Mouse (Mus musculus): ENCODE data around the gene Ddr1.

Gene Ddr1

GRCm38 (mm10) chr17:35703751-35704271 is 610 bp downstream of the Ddr1 start:
- no peaks in the 10 kb centered on the region; the same call in 1 of the 2 replicates for H3K27me3 ChIP-seq (ENCODE audit: control insufficient read depth, insufficient read depth, low read length, poor library complexity, severe bottlenecking)
- no peaks in the 10 kb centered on the region for H3K36me3 ChIP-seq (ENCODE audit: control insufficient read depth, insufficient read depth, low read length, poor library complexity, severe bottlenecking)
- no peak for DNase-seq (ENCODE audit: low read depth, low spot score)

DNA sequence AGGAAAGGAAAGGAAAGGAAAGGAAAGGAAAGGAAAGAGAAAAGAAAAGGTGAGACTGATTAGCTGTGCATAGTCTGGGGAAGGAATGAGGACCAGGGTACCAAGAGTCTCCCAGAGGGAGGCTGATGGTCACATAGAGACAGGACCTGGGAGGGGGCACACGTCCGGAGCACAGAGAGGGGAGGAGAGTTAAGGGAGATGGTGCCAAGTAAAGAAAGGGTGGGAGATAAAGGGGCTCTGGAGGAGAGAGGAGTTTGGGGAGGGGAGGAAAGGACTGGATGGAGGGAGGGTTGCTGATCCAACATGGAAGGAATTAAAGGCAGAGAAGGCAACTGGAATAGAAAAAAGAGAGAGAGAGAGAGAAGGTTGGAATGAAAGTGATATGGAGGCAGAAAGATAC is 1.4 kb downstream of the Ddr1 start:
- H3K27me3 ChIP-seq (ENCODE audit: control insufficient read depth, insufficient read depth, low read length, poor library complexity, severe bottlenecking): no peaks in the 10 kb centered on the region; the same call in 1 of the 2 replicates
- no peak for DNase-seq (ENCODE audit: low read depth, low spot score)
- H3K36me3 ChIP-seq (ENCODE audit: control insufficient read depth, insufficient read depth, low read length, poor library complexity, severe bottlenecking): no peaks in the 10 kb centered on the region

DNA sequence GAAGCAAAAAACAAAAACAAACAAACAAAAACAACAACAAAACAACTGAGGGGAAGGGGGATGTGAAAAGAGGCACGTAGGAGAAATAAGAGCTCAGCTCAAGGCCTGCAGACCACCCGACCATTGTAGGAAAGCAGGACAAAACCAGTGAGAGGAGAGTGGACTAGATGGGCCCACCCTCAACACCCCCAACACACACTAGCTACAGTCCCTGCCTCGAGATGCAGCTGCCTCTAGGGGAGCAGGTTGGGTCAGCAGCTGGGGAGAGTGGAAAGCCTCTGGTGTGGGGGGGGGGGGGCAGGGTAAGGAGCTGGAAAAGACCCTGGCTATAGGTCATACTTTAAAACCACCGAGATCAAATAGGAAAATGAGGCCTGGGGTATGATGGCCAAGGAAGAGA is 1.8 kb downstream of the Ddr1 start:
- Histone ChIP-seq H3K27me3 (ENCODE audit: control insufficient read depth, insufficient read depth, low read length, poor library complexity, severe bottlenecking) (no peaks in the 10 kb centered on the region; the same call in 1 of the 2 replicates), H3K36me3 (ENCODE audit: control insufficient read depth, insufficient read depth, low read length, poor library complexity, severe bottlenecking) (no peaks in the 10 kb centered on the region)
- no peak for DNase-seq (ENCODE audit: low read depth, low spot score)

- Histone ChIP-seq H3K27me3 (ENCODE audit: control insufficient read depth, insufficient read depth, low read length, poor library complexity, severe bottlenecking) (no peaks in the 10 kb centered on the region; the same call in 1 of the 2 replicates), H3K36me3 (ENCODE audit: control insufficient read depth, insufficient read depth, low read length, poor library complexity, severe bottlenecking) (no peaks in the 10 kb centered on the region)
- DNase-seq (ENCODE audit: low read depth, low spot score): no peak
These were observed 2.4 kb downstream of the Ddr1 start for GRCm38 (mm10) chr17:35701978-35702461.

GRCm38 (mm10) chr17:35701203-35701977 is 3.0 kb downstream of the Ddr1 start:
- Histone ChIP-seq H3K36me3 (ENCODE audit: control insufficient read depth, insufficient read depth, low read length, poor library complexity, severe bottlenecking) (no peaks in the 10 kb centered on the region), H3K27me3 (ENCODE audit: control insufficient read depth, insufficient read depth, low read length, poor library complexity, severe bottlenecking) (no peaks in the 10 kb centered on the region; the same call in 1 of the 2 replicates)
- DNase-seq (ENCODE audit: low read depth, low spot score): no peak

- Histone ChIP-seq H3K36me3 (ENCODE audit: control insufficient read depth, insufficient read depth, low read length, poor library complexity, severe bottlenecking) (no peaks in the 10 kb centered on the region), H3K27me3 (ENCODE audit: control insufficient read depth, insufficient read depth, low read length, poor library complexity, severe bottlenecking) (no peaks in the 10 kb centered on the region; the same call in 1 of the 2 replicates)
- no peak for DNase-seq (ENCODE audit: low read depth, low spot score)
These were observed 4.0 kb downstream of the Ddr1 start for GRCm38 (mm10) chr17:35700371-35700961.

DNA sequence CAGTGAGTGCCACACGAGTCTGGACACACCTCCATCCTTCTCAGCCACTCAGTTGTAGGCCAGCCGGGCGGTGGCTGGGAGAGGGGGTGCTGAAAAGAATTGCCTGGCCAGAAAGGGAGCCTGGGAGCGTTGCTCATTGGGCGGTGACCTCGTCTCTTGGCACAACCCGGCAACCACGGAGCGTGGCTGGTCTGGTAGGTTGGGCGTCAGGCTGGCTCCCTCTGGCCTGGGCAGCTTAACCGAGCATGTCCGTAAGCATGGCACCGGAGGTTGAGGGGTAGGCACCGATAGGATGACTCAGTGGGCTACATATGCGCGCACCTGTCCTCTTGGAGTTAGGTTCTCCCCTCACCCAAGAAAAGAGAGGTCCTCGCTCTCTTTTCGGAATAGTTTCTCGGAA is 4.5 kb downstream of the Ddr1 start:
- Histone ChIP-seq H3K36me3 (ENCODE audit: control insufficient read depth, insufficient read depth, low read length, poor library complexity, severe bottlenecking) (no peaks in the 10 kb centered on the region), H3K27me3 (ENCODE audit: control insufficient read depth, insufficient read depth, low read length, poor library complexity, severe bottlenecking) (no peaks in the 10 kb centered on the region; the same call in 1 of the 2 replicates)
- no peak for DNase-seq (ENCODE audit: low read depth, low spot score)

- Histone ChIP-seq H3K27me3 (ENCODE audit: control insufficient read depth, insufficient read depth, low read length, poor library complexity, severe bottlenecking) (no peaks in the 10 kb centered on the region; the same call in 1 of the 2 replicates), H3K36me3 (ENCODE audit: control insufficient read depth, insufficient read depth, low read length, poor library complexity, severe bottlenecking) (no peaks in the 10 kb centered on the region)
- DNase-seq (ENCODE audit: low read depth, low spot score): no peak
These were observed 5.9 kb downstream of the Ddr1 start for GRCm38 (mm10) chr17:35698501-35698883.

GRCm38 (mm10) chr17:35697759-35698500 is 6.5 kb downstream of the Ddr1 start:
- DNase-seq (ENCODE audit: low read depth, low spot score): no peak
- Histone ChIP-seq H3K27me3 (ENCODE audit: control insufficient read depth, insufficient read depth, low read length, poor library complexity, severe bottlenecking) (no peaks in the 10 kb centered on the region; the same call in 1 of the 2 replicates), H3K36me3 (ENCODE audit: control insufficient read depth, insufficient read depth, low read length, poor library complexity, severe bottlenecking) (no peaks in the 10 kb centered on the region)

DNA sequence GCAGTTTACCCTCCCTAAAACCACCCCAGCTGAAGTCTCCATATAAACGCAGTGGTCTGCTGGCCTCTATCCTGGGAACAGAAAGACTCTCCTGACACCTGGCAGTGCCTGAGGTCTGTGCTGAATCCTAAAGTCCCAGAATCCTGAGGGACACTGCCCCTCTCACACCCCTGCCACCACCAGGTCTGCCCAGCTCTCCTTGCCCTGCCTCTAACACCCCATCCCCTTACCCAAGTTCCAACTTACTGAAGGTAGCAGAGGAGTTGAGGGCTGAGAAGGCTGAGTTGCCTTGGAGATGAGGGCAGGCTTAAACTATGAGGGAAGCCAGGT is 7.0 kb downstream of the Ddr1 start:
- Histone ChIP-seq H3K36me3 (ENCODE audit: control insufficient read depth, insufficient read depth, low read length, poor library complexity, severe bottlenecking) (no peaks in the 10 kb centered on the region), H3K27me3 (ENCODE audit: control insufficient read depth, insufficient read depth, low read length, poor library complexity, severe bottlenecking) (no peaks in the 10 kb centered on the region; the same call in 1 of the 2 replicates)
- DNase-seq (ENCODE audit: low read depth, low spot score): no peak

DNA sequence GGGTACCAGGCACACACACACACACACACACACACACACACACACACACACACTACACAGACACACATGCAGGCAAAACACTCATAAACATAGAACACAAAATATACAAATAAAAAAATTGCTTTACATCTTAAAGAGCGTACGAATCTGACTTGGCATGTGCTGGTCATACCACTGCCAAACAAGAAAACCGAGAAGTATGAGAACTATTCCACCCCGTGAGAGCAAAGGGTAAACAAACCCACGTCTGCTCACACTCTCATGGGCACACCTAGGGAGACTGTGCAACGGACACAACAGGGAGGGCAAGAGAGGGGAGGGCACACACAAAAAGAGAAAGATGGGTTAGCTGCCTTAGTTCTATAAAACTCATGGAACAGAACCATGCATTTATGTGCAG is 7.7 kb downstream of the Ddr1 start:
- Histone ChIP-seq H3K27me3 (ENCODE audit: control insufficient read depth, insufficient read depth, low read length, poor library complexity, severe bottlenecking) (no peaks in the 10 kb centered on the region; the same call in 1 of the 2 replicates), H3K36me3 (ENCODE audit: control insufficient read depth, insufficient read depth, low read length, poor library complexity, severe bottlenecking) (no peaks in the 10 kb centered on the region)
- no peak for DNase-seq (ENCODE audit: low read depth, low spot score)

DNA sequence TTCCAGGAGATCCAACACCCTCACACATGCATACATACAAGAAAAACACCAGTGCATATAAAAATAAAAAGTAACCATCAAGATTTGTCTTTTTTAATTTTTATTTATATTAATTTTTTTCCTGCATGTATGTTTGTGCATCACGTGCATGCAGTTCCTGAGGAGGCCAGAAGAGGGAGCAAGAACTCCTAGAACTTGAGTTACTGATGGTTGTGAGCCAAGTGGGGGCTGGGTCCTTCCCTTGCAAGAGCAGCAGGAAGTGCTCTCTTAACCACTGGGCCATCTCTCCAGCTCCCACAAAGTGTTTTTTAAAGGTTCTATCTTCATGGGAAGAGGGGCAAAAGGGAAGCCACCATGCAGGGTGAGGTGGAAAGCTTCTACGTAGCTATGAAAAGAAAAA is 9.1 kb downstream of the Ddr1 start:
- DNase-seq (ENCODE audit: low read depth, low spot score): peak; percentile 24

DNA sequence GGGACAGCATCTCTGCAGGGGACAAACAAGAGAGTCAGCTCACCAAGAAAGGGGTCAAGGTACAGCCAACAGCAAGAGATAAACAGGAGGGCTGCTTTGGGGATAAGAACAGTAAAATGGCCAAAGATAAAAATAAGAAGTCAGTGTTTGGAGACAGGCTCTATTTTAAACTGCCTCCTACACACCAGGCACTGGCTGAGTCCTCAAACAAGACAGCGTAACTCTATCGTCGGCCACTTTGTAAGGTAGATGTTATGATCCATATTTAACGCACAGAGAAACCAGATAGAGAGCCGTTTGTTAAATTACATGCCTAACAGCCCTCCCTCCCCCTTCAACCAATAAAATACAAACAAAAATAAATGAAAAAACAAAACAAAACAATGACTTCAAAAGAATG is 10.5 kb downstream of the Ddr1 start:
- Histone ChIP-seq H3K36me3 (ENCODE audit: control insufficient read depth, insufficient read depth, low read length, poor library complexity, severe bottlenecking) (no peaks in the 10 kb centered on the region), H3K27me3 (ENCODE audit: control insufficient read depth, insufficient read depth, low read length, poor library complexity, severe bottlenecking) (no peaks in the 10 kb centered on the region; the same call in 1 of the 2 replicates)
- no peak for DNase-seq (ENCODE audit: low read depth, low spot score)

More for the DNA sequence above, 9.1 kb downstream of the Ddr1 start:
- Histone ChIP-seq H3K36me3 (ENCODE audit: control insufficient read depth, insufficient read depth, low read length, poor library complexity, severe bottlenecking) (no peaks in the 10 kb centered on the region), H3K27me3 (ENCODE audit: control insufficient read depth, insufficient read depth, low read length, poor library complexity, severe bottlenecking) (no peaks in the 10 kb centered on the region; the same call in 1 of the 2 replicates)

DNA sequence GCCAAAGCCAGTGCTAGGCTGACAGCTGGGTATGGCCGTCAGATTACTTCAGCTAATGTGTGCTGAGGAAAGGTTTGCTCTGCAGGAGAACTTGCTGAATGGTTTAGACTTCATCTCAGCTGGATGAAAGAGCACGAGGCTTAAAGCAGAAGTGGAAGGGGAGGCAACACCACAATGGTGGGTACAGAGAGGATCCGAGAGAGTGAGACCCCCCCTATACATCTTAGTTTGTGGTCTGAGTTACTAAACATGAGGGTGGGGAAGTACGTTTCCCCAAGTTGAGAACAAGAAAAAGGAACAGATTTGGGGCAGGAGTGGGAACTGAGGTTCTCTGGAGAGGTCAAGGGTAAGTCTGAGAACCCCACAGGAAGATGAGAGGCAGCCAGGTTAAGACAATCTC is 12.1 kb downstream of the Ddr1 start:
- no peak for DNase-seq (ENCODE audit: low read depth, low spot score)
- H3K36me3 ChIP-seq (ENCODE audit: control insufficient read depth, insufficient read depth, low read length, poor library complexity, severe bottlenecking): no peaks in the 10 kb centered on the region
- no peaks in the 10 kb centered on the region for H3K27me3 ChIP-seq (ENCODE audit: control insufficient read depth, insufficient read depth, low read length, poor library complexity, severe bottlenecking)

- Histone ChIP-seq H3K27me3 (ENCODE audit: control insufficient read depth, insufficient read depth, low read length, poor library complexity, severe bottlenecking) (no peaks in the 10 kb centered on the region), H3K36me3 (ENCODE audit: control insufficient read depth, insufficient read depth, low read length, poor library complexity, severe bottlenecking) (no peaks in the 10 kb centered on the region)
- no peak for DNase-seq (ENCODE audit: low read depth, low spot score)
These were observed 12.6 kb downstream of the Ddr1 start for GRCm38 (mm10) chr17:35691811-35692210.

Measured in splenic B cell, adult 2 months (primary cell).